Mouse (Mus musculus): ENCODE measurements around the gene Hist1h4k. TPM values are rescaled to one million over a fixed set of nuclear protein-coding genes. Genes with fewer than 3 reads are reported as not detected.

Hist1h4k gene
- total RNA-seq, 1 experiment = 2,674 TPM

GRCm38 (mm10) chr13:21729544-21729943, 20.8 kb downstream of the Hist1h4k start:
- in situ Hi-C loops (cut with MboI; ENCODE audit: low sequenced_read_pairs in 2 of 2, unreplicated experiment in 2 of 2) = loop anchor here (25.0 kb wide), 2 partner anchors 308 to 1833 kb away; partner anchors contain the start of genes Hist1h1d (in 2 of the 2), Hist1h2ad (in 2 of the 2), Hist1h2ae (in 2 of the 2) and Hist1h2bf (in 2 of the 2)
- H3K4me3 ChIP-seq (ENCODE audit: insufficient read depth in 1 of 2, low read depth in 1 of 2, low read length in 2 of 2, poor library complexity in 1 of 2, severe bottlenecking in 1 of 2) = no peak overlapping the region
- H3K9me3 ChIP-seq (ENCODE audit: control insufficient read depth, insufficient read depth, low read depth, low read length) = peaks cover 9% of the 10 kb centered on the region
- no peak overlapping the region for H3K27ac ChIP-seq (ENCODE audit: insufficient read depth, low read depth, low read length, poor library complexity, severe bottlenecking)
- H3K9ac ChIP-seq (ENCODE audit: insufficient read depth, low read depth, low read length, poor library complexity, severe bottlenecking) = no peak overlapping the region
- no peak for DNase-seq (ENCODE audit: low read depth, low spot score)
- no peaks in the 10 kb centered on the region for H3K36me3 ChIP-seq (ENCODE audit: control insufficient read depth, insufficient read depth, low read length, poor library complexity, severe bottlenecking)
- TF ChIP-seq HCFC1 (IDR thresholded peaks at IDR 0.05; ENCODE audit: borderline replicate concordance, insufficient read depth, low read length) = no peak
- TF ChIP-seq CHD2 (IDR thresholded peaks at IDR 0.05; ENCODE audit: low read depth, low read length) = no peak
- no peak for TF ChIP-seq ZNF384 (IDR thresholded peaks at IDR 0.05; ENCODE audit: low read depth, low read length)
- TF ChIP-seq ZC3H11A (IDR thresholded peaks at IDR 0.05; ENCODE audit: borderline replicate concordance, low read depth, low read length) = no peak
- peaks cover 0 to 2% of the 10 kb centered on the region in 2 experiments; a peak in 1 of 4 replicates for H3K4me1 ChIP-seq (ENCODE audit: control insufficient read depth in 2 of 2, insufficient read depth in 2 of 2, low read length in 2 of 2, poor library complexity in 1 of 2)

- TF ChIP-seq HCFC1 (IDR thresholded peaks at IDR 0.05; ENCODE audit: borderline replicate concordance, insufficient read depth, low read length) = no peak
- in situ Hi-C loops (cut with MboI; ENCODE audit: low sequenced_read_pairs in 2 of 2, unreplicated experiment in 2 of 2) = loop anchor here (25.0 kb wide), 2 partner anchors 309 to 1834 kb away; partner anchors contain the start of genes Hist1h1d (in 2 of the 2), Hist1h2ad (in 2 of the 2), Hist1h2ae (in 2 of the 2) and Hist1h2bf (in 2 of the 2)
- DNase-seq (ENCODE audit: low read depth, low spot score) = no peak
- Histone ChIP-seq H3K36me3 (ENCODE audit: control insufficient read depth, insufficient read depth, low read length, poor library complexity, severe bottlenecking) (no peaks in the 10 kb centered on the region), H3K27ac (ENCODE audit: insufficient read depth, low read depth, low read length, poor library complexity, severe bottlenecking) (no peak overlapping the region), H3K4me1 (ENCODE audit: control insufficient read depth in 2 of 2, insufficient read depth in 2 of 2, low read length in 2 of 2, poor library complexity in 1 of 2) (no peaks in the 10 kb centered on the region), H3K9ac (ENCODE audit: insufficient read depth, low read depth, low read length, poor library complexity, severe bottlenecking) (no peak overlapping the region), H3K9me3 (ENCODE audit: control insufficient read depth, insufficient read depth, low read depth, low read length) (peaks cover 9% of the 10 kb centered on the region), H3K4me3 (ENCODE audit: insufficient read depth in 1 of 2, low read depth in 1 of 2, low read length in 2 of 2, poor library complexity in 1 of 2, severe bottlenecking in 1 of 2) (no peak overlapping the region)
These were observed 22.2 kb downstream of the Hist1h4k start for GRCm38 (mm10) chr13:21727948-21728572.

- H3K4me1 ChIP-seq (ENCODE audit: control insufficient read depth in 2 of 2, insufficient read depth in 2 of 2, low read length in 2 of 2, poor library complexity in 1 of 2) = no peaks in the 10 kb centered on the region
- DNase-seq (ENCODE audit: low read depth, low spot score) = no peak
- in situ Hi-C loops (cut with MboI; ENCODE audit: low sequenced_read_pairs in 2 of 2, unreplicated experiment in 2 of 2) = loop anchor here in 1 of 2 experiments (25.0 kb wide), 1 partner anchor 561 kb away; no protein-coding TSS in a partner anchor
- no peak overlapping the region; the same call in 1 of the 2 replicates for H3K9ac ChIP-seq (ENCODE audit: insufficient read depth, low read depth, low read length, poor library complexity, severe bottlenecking)
- H3K36me3 ChIP-seq (ENCODE audit: control insufficient read depth, insufficient read depth, low read length, poor library complexity, severe bottlenecking) = no peaks in the 10 kb centered on the region
- H3K4me3 ChIP-seq (ENCODE audit: insufficient read depth in 1 of 2, low read depth in 1 of 2, low read length in 2 of 2, poor library complexity in 1 of 2, severe bottlenecking in 1 of 2) = no peak overlapping the region
- H3K27ac ChIP-seq (ENCODE audit: insufficient read depth, low read depth, low read length, poor library complexity, severe bottlenecking) = no peak overlapping the region
- H3K9me3 ChIP-seq (ENCODE audit: control insufficient read depth, insufficient read depth, low read depth, low read length) = peaks cover 6% of the 10 kb centered on the region
- TF ChIP-seq ZC3H11A (IDR thresholded peaks at IDR 0.05; ENCODE audit: borderline replicate concordance, low read depth, low read length) (no peak), HCFC1 (IDR thresholded peaks at IDR 0.05; ENCODE audit: borderline replicate concordance, insufficient read depth, low read length) (no peak), CHD2 (IDR thresholded peaks at IDR 0.05; ENCODE audit: low read depth, low read length) (no peak), ZNF384 (IDR thresholded peaks at IDR 0.05; ENCODE audit: low read depth, low read length) (no peak), MAFK (IDR thresholded peaks at IDR 0.05; ENCODE audit: insufficient read depth, low read depth, low read length) (no peak)
These were observed 27.1 kb downstream of the Hist1h4k start for GRCm38 (mm10) chr13:21722993-21723836.

- DNase-seq (ENCODE audit: low read depth, low spot score) = no peak
- Histone ChIP-seq H3K9me3 (ENCODE audit: control insufficient read depth, insufficient read depth, low read depth, low read length) (peaks cover 3% of the 10 kb centered on the region), H3K4me1 (ENCODE audit: control insufficient read depth in 2 of 2, insufficient read depth in 2 of 2, low read length in 2 of 2, poor library complexity in 1 of 2) (no peaks in the 10 kb centered on the region), H3K36me3 (ENCODE audit: control insufficient read depth, insufficient read depth, low read length, poor library complexity, severe bottlenecking) (no peaks in the 10 kb centered on the region), H3K27ac (ENCODE audit: insufficient read depth, low read depth, low read length, poor library complexity, severe bottlenecking) (peak overlapping the region; percentile 71; the same call in 1 of the 2 replicates), H3K4me3 (ENCODE audit: insufficient read depth in 1 of 2, low read depth in 1 of 2, low read length in 2 of 2, poor library complexity in 1 of 2, severe bottlenecking in 1 of 2) (peak overlapping the region in 1 of 2 experiments; percentile 40; a peak in 2 of 4 replicates), H3K9ac (ENCODE audit: insufficient read depth, low read depth, low read length, poor library complexity, severe bottlenecking) (peak overlapping the region; percentile 65)
- in situ Hi-C loops (cut with MboI; ENCODE audit: low sequenced_read_pairs in 2 of 2, unreplicated experiment in 2 of 2) = loop anchor here in 1 of 2 experiments (25.0 kb wide), 1 partner anchor 560 kb away; no protein-coding TSS in a partner anchor
- no peak for TF ChIP-seq MAFK (IDR thresholded peaks at IDR 0.05; ENCODE audit: insufficient read depth, low read depth, low read length)
- TF ChIP-seq ZNF384 (IDR thresholded peaks at IDR 0.05; ENCODE audit: low read depth, low read length) = no peak
- TF ChIP-seq CHD2 (IDR thresholded peaks at IDR 0.05; ENCODE audit: low read depth, low read length) = no peak
- no peak for TF ChIP-seq HCFC1 (IDR thresholded peaks at IDR 0.05; ENCODE audit: borderline replicate concordance, insufficient read depth, low read length)
- no peak for TF ChIP-seq ZC3H11A (IDR thresholded peaks at IDR 0.05; ENCODE audit: borderline replicate concordance, low read depth, low read length)
These were observed 27.9 kb downstream of the Hist1h4k start for GRCm38 (mm10) chr13:21722373-21722925.
